Mouse (Mus musculus) right cerebral cortex, adult 2 months (tissue): ENCODE measurements around the gene Fryl.

Experiments used
- DNase-seq, 2 experiments: peaks; one replicate each; pipeline ENCODE4 v3.0.0; 2021 to 2022; ENCODE audit warnings: low spot score in 2 of 2

Fryl gene

GRCm38 (mm10) chr5:73256352-73257065 lies at the start of gene Fryl:
TSS of gene Fryl (minus strand) at chr5:73256619.
- peak; percentile 92 for DNase-seq

GRCm38 (mm10) chr5:73304507-73304906 lies 48.1 kb upstream of the Fryl start:
- DNase-seq = no peak

- DNase-seq = no peak
These were observed 45.3 kb upstream of the Fryl start for GRCm38 (mm10) chr5:73301601-73302307.

GRCm38 (mm10) chr5:73295916-73296315 lies 39.5 kb upstream of the Fryl start:
- no peak for DNase-seq

- no peak for DNase-seq
These were observed 38.6 kb upstream of the Fryl start for GRCm38 (mm10) chr5:73295016-73295415.

- no peak for DNase-seq
These were observed 37.0 kb upstream of the Fryl start for GRCm38 (mm10) chr5:73293458-73293827.

- peak; percentile 95 to 97 for DNase-seq
These were observed 36.4 kb upstream of the Fryl start, which contains the start of gene Ociad1 for GRCm38 (mm10) chr5:73292502-73293457. TSS of gene Ociad1 (plus strand) at chr5:73292784.

GRCm38 (mm10) chr5:73289900-73290299 lies 33.5 kb upstream of the Fryl start:
- no peak for DNase-seq

GRCm38 (mm10) chr5:73286603-73287002 lies 30.2 kb upstream of the Fryl start:
- no peak for DNase-seq

- DNase-seq = no peak
These were observed 29.1 kb upstream of the Fryl start for GRCm38 (mm10) chr5:73285470-73285978.

- DNase-seq = no peak
These were observed 27.6 kb upstream of the Fryl start for GRCm38 (mm10) chr5:73284046-73284445.

- DNase-seq = no peak
These were observed 24.1 kb upstream of the Fryl start for GRCm38 (mm10) chr5:73280567-73280850.

- DNase-seq = no peak
These were observed 23.5 kb upstream of the Fryl start for GRCm38 (mm10) chr5:73279732-73280566.

- DNase-seq = no peak
These were observed 22.8 kb upstream of the Fryl start for GRCm38 (mm10) chr5:73279190-73279589.

GRCm38 (mm10) chr5:73274941-73275340 lies 18.5 kb upstream of the Fryl start:
- DNase-seq = no peak

- no peak for DNase-seq
These were observed 16.8 kb upstream of the Fryl start for GRCm38 (mm10) chr5:73273171-73273570.

GRCm38 (mm10) chr5:73270612-73271011 lies 14.2 kb upstream of the Fryl start:
- DNase-seq = no peak

- no peak for DNase-seq
These were observed 12.3 kb upstream of the Fryl start for GRCm38 (mm10) chr5:73268636-73269213.

- DNase-seq = no peak
These were observed 9.0 kb upstream of the Fryl start for GRCm38 (mm10) chr5:73265460-73265859.

- DNase-seq = no peak
These were observed 7.7 kb upstream of the Fryl start for GRCm38 (mm10) chr5:73264122-73264521.

- DNase-seq = no peak
These were observed 1.3 kb upstream of the Fryl start for GRCm38 (mm10) chr5:73257723-73258122.
